Mouse (Mus musculus): ENCODE results near the gene Ppan. TPM values are rescaled to one million over a fixed set of nuclear protein-coding genes. Genes with fewer than 3 reads are reported as not detected.

The Ppan gene
- polyA plus RNA-seq, 1 experiment from 2014 or later = 32.4 TPM

DNA sequence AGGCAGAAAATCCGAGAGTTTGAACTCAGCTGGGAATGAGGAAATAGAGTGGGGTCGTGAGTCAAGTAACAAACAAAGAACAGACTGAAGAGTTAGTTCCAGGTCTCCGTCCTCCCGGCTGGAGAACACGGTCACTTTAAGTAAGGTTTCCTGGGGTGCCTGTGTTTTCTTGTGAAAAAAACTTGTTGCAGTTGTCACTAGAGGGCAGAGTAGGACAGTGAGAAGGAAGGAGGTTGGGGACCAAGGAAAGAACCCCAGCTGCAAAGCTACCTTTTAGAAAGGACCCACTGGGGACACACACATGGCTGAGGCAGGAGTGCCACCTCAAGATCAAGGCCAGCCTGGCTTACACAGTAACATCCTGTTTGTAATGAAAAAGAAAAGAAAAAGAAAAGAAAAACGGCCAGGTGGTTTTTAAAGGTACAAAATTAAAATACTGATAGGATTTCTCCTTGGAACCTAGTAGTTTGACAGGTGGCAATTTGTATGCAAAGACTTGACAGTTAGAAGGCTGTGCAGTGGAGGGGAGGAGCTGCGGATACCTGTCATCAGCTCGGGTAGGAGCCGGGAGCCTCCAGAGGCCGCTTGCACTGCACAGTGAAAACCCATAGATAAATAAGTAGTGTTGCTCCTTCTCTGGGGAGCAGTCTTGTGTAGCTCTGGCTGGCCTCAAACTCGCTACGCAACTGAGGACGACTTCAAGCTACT, 13.6 kb downstream of the Ppan start:
- H3K9ac ChIP-seq (replicated peaks) = no peak overlapping the region
- no peak overlapping the region for H3K27ac ChIP-seq (ENCODE audit: low read depth)
- no peaks in the 10 kb centered on the region for H3K9me3 ChIP-seq (ENCODE audit: low read length)
- peak overlapping the region; percentile 14; the same call in 1 of the 2 replicates for H3K4me2 ChIP-seq (ENCODE audit: low read depth, low read length)
- H3K4me1 ChIP-seq (ENCODE audit: insufficient read depth) = peaks cover 13% of the 10 kb centered on the region
- no peak for DNase-seq
- peak; percentile 23; the same call in 1 of the 2 replicates for ATAC-seq
- WGBS (ENCODE audit: insufficient replicate concordance) = 13% methylated on average over 13 of the region's 13 CpGs
- no peak overlapping the region for H3K4me3 ChIP-seq (ENCODE audit: low read depth, low read length)
- no peaks in the 10 kb centered on the region for H3K27me3 ChIP-seq (ENCODE audit: insufficient read depth, low read length)
- TF ChIP-seq EP300 (IDR thresholded peaks at IDR 0.05; ENCODE audit: low read depth) (no peak), CTCF (IDR thresholded peaks at IDR 0.05; ENCODE audit: low read depth) (peak; percentile 84)
- H3K36me3 ChIP-seq (replicated peaks; ENCODE audit: insufficient read depth, low read length) = peaks cover 9% of the 10 kb centered on the region

DNA sequence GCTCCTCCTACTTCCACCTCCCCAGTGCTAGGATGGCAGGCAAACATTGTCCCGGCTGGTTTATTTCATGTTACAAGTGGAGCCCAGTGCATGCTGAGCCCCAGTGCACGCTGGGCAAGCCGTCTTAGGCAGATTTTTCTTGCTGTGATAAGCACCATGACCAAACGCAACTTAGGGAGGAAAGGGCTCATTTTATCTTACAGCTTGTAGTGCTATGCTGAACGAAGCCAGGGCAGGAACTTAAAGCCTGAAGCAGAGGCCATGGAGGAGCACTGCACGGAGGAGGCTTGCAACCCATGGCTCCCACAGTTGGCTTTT, 14.2 kb downstream of the Ppan start:
- H3K9ac ChIP-seq (replicated peaks) = no peak overlapping the region

DNA sequence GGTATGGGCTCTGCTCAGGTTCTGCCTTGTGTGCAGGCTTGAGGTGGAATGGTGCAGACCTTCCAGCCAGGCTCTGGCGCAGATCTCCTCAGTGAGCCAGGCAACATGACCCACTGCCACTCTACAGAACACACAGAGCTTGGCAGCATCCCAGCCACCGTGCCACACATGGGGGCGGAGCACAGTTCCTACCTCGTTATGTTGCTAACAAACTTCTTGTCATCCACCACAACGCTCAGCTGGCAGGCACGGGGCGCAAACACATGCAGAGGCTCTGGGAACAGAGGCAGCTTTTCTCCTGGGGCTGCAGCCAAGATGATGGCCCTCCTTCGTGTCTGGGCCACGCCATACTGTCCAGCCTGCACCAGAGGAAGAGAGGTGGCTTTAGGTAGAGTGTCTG, 22.0 kb downstream of the Ppan start:
- H3K27me3 ChIP-seq (ENCODE audit: insufficient read depth, low read length) = no peaks in the 10 kb centered on the region
- H3K36me3 ChIP-seq (replicated peaks; ENCODE audit: insufficient read depth, low read length) = peaks cover 90% of the 10 kb centered on the region
- no peak for TF ChIP-seq EP300 (IDR thresholded peaks at IDR 0.05; ENCODE audit: low read depth)
- TF ChIP-seq CTCF (IDR thresholded peaks at IDR 0.05; ENCODE audit: low read depth) = no peak
- no peak overlapping the region for H3K9ac ChIP-seq (replicated peaks)
- H3K4me3 ChIP-seq (ENCODE audit: low read depth, low read length) = no peak overlapping the region
- H3K4me1 ChIP-seq (ENCODE audit: insufficient read depth) = no peaks in the 10 kb centered on the region
- no peaks in the 10 kb centered on the region for H3K9me3 ChIP-seq (ENCODE audit: low read length)
- H3K27ac ChIP-seq (ENCODE audit: low read depth) = no peak overlapping the region
- 92% methylated on average over 9 of the region's 9 CpGs for WGBS (ENCODE audit: insufficient replicate concordance)
- DNase-seq (no peak), ATAC-seq (no peak)
- no peak overlapping the region for H3K4me2 ChIP-seq (ENCODE audit: low read depth, low read length)

More for the DNA sequence above, 14.2 kb downstream of the Ppan start:
- ATAC-seq (0 out of 2 replicates have a peak, but pooled peaks have one; percentile 1), DNase-seq (no peak)
- Histone ChIP-seq H3K27me3 (ENCODE audit: insufficient read depth, low read length) (no peaks in the 10 kb centered on the region), H3K36me3 (replicated peaks; ENCODE audit: insufficient read depth, low read length) (peaks cover 13% of the 10 kb centered on the region), H3K9me3 (ENCODE audit: low read length) (no peaks in the 10 kb centered on the region), H3K27ac (ENCODE audit: low read depth) (no peak overlapping the region), H3K4me1 (ENCODE audit: insufficient read depth) (peaks cover 11% of the 10 kb centered on the region), H3K4me3 (ENCODE audit: low read depth, low read length) (no peak overlapping the region), H3K4me2 (ENCODE audit: low read depth, low read length) (peak overlapping the region; percentile 14; the same call in 1 of the 2 replicates)
- TF ChIP-seq EP300 (IDR thresholded peaks at IDR 0.05; ENCODE audit: low read depth) (no peak), CTCF (IDR thresholded peaks at IDR 0.05; ENCODE audit: low read depth) (no peak)
- WGBS (ENCODE audit: insufficient replicate concordance) = 17% methylated on average over 6 of the region's 6 CpGs

DNA sequence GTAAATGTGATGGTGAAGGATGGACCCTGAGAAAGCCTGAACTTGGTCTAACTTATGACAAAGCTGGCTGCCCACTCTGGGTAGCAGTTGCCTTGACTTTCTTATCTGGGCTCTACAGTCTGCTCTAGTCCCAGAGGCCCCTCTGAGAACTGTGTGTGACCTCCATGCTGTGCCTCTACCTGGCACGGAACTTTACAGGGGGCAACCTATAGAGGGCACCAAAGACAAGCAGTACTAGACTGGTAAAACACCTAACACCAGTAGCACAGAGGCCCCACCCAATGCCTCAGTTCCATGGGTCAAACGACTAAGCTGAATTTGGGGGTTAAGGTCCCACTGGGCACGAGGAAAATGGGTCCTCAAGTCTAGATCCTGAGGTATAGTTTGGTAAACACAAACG, 28.2 kb downstream of the Ppan start:
- ATAC-seq (peak; percentile 53; the same call in 1 of the 2 replicates), DNase-seq (no peak)
- Histone ChIP-seq H3K27me3 (ENCODE audit: insufficient read depth, low read length) (no peaks in the 10 kb centered on the region), H3K9me3 (ENCODE audit: low read length) (no peaks in the 10 kb centered on the region), H3K4me1 (ENCODE audit: insufficient read depth) (no peaks in the 10 kb centered on the region), H3K4me3 (ENCODE audit: low read depth, low read length) (no peak overlapping the region), H3K36me3 (replicated peaks; ENCODE audit: insufficient read depth, low read length) (peaks cover 96% of the 10 kb centered on the region), H3K4me2 (ENCODE audit: low read depth, low read length) (no peak overlapping the region), H3K9ac (replicated peaks) (no peak overlapping the region), H3K27ac (ENCODE audit: low read depth) (no peak overlapping the region)
- no peak for TF ChIP-seq EP300 (IDR thresholded peaks at IDR 0.05; ENCODE audit: low read depth)
- TF ChIP-seq CTCF (IDR thresholded peaks at IDR 0.05; ENCODE audit: low read depth) = peak; percentile 71
- WGBS (ENCODE audit: insufficient replicate concordance) = 68% methylated on average over 4 of the region's 4 CpGs

DNA sequence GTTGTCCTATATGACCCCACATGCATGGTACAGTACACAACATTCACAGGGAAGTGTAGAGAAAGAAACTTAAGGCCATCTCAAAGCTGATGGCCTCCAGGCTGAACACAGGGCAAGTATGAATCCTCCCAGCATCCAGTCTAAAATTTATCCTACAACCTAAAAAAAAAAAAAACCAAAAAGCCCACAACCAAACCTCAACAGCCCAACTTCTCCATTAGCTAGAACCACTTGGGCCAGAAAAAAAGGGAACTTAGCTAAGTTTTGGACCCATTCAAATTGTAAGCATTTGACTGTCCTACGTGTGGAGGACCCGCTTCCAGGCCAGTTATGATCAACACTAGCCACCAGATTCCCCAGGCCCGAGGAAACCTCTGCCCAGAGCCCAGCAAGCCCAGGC, 35.3 kb downstream of the Ppan start:
- Histone ChIP-seq H3K4me2 (ENCODE audit: low read depth, low read length) (no peak overlapping the region), H3K36me3 (replicated peaks; ENCODE audit: insufficient read depth, low read length) (peaks cover 93% of the 10 kb centered on the region), H3K9ac (replicated peaks) (no peak overlapping the region), H3K27me3 (ENCODE audit: insufficient read depth, low read length) (no peaks in the 10 kb centered on the region), H3K4me3 (ENCODE audit: low read depth, low read length) (no peak overlapping the region), H3K9me3 (ENCODE audit: low read length) (no peaks in the 10 kb centered on the region), H3K27ac (ENCODE audit: low read depth) (no peak overlapping the region), H3K4me1 (ENCODE audit: insufficient read depth) (no peaks in the 10 kb centered on the region)
- no peak for TF ChIP-seq EP300 (IDR thresholded peaks at IDR 0.05; ENCODE audit: low read depth)
- TF ChIP-seq CTCF (IDR thresholded peaks at IDR 0.05; ENCODE audit: low read depth) = no peak
- ATAC-seq (no peak), DNase-seq (no peak)
- 80% methylated on average over 3 of the region's 3 CpGs for WGBS (ENCODE audit: insufficient replicate concordance)

Small RNA genes lying within 50 kb of the gene (microRNA-seq; reads per million reads assigned to microRNA genes)
- not detected for gene Mir7081

Other genes with a start within 250 kb of the Ppan start
- gene Ubl5, start 245.3 kb upstream of the Ppan start, polyA plus RNA-seq (2015; fragmentation: Nextera tagmentation; extraction: Ambion mirVana) = 245 and 257 TPM in 2 replicates
- 7.1 and 7.3 TPM in 2 replicates for gene Fbxl12, start 243.4 kb upstream of the Ppan start, polyA plus RNA-seq (2015; fragmentation: Nextera tagmentation; extraction: Ambion mirVana)
- gene Pin1, start 236.1 kb upstream of the Ppan start, polyA plus RNA-seq (2015; fragmentation: Nextera tagmentation; extraction: Ambion mirVana) = 15.0 and 15.5 TPM in 2 replicates
- gene Olfm2, start 141.8 kb upstream of the Ppan start, polyA plus RNA-seq (2015; fragmentation: Nextera tagmentation; extraction: Ambion mirVana) = 0.20 and 0.34 TPM in 2 replicates
- 0.83 and 1.0 TPM in 2 replicates for gene Col5a3, start 73.1 kb upstream of the Ppan start, polyA plus RNA-seq (2015; fragmentation: Nextera tagmentation; extraction: Ambion mirVana)
- gene Rdh8, start 69.7 kb upstream of the Ppan start, polyA plus RNA-seq (2015; fragmentation: Nextera tagmentation; extraction: Ambion mirVana) = not detected in 2 replicates
- gene A230050P20Rik, start 19.5 kb upstream of the Ppan start, polyA plus RNA-seq (2015; fragmentation: Nextera tagmentation; extraction: Ambion mirVana) = 3.5 and 5.4 TPM in 2 replicates
- gene Angptl6, start 8.4 kb upstream of the Ppan start, polyA plus RNA-seq (2015; fragmentation: Nextera tagmentation; extraction: Ambion mirVana) = 16.6 TPM in 2 replicates
- gene Eif3g, start 10.4 kb downstream of the Ppan start, polyA plus RNA-seq (2015; fragmentation: Nextera tagmentation; extraction: Ambion mirVana) = 128 and 129 TPM in 2 replicates
- gene Dnmt1, start 71.7 kb downstream of the Ppan start, polyA plus RNA-seq (2015; fragmentation: Nextera tagmentation; extraction: Ambion mirVana) = 20.3 and 24.5 TPM in 2 replicates
- gene S1pr2, start 88.6 kb downstream of the Ppan start, polyA plus RNA-seq (2015; fragmentation: Nextera tagmentation; extraction: Ambion mirVana) = 2.4 and 3.1 TPM in 2 replicates
- gene Mrpl4, start 114.6 kb downstream of the Ppan start, polyA plus RNA-seq (2015; fragmentation: Nextera tagmentation; extraction: Ambion mirVana) = 54.6 and 55.0 TPM in 2 replicates
- 12.7 and 13.6 TPM in 2 replicates for gene Icam1, start 127.8 kb downstream of the Ppan start, polyA plus RNA-seq (2015; fragmentation: Nextera tagmentation; extraction: Ambion mirVana)
- gene Icam4, start 141.2 kb downstream of the Ppan start, polyA plus RNA-seq (2015; fragmentation: Nextera tagmentation; extraction: Ambion mirVana) = 57.7 and 58.5 TPM in 2 replicates
- 0.05 and 0.08 TPM in 2 replicates for gene Icam5, start 143.9 kb downstream of the Ppan start, polyA plus RNA-seq (2015; fragmentation: Nextera tagmentation; extraction: Ambion mirVana)
- 0.51 TPM in 1 of 2 replicates, not detected in the other for gene Zglp1, start 178.9 kb downstream of the Ppan start, polyA plus RNA-seq (2015; fragmentation: Nextera tagmentation; extraction: Ambion mirVana)
- 0.06 and 0.11 TPM in 2 replicates for gene Gm49373, start 184.9 kb downstream of the Ppan start, polyA plus RNA-seq (2015; fragmentation: Nextera tagmentation; extraction: Ambion mirVana)
- 26.7 and 29.9 TPM in 2 replicates for gene Fdx1l, start 185.4 kb downstream of the Ppan start, polyA plus RNA-seq (2015; fragmentation: Nextera tagmentation; extraction: Ambion mirVana)
- 0.40 and 0.61 TPM in 2 replicates for gene Gm38431, start 203.8 kb downstream of the Ppan start, polyA plus RNA-seq (2015; fragmentation: Nextera tagmentation; extraction: Ambion mirVana)
- 8.3 and 9.5 TPM in 2 replicates for gene Raver1, start 203.8 kb downstream of the Ppan start, polyA plus RNA-seq (2015; fragmentation: Nextera tagmentation; extraction: Ambion mirVana)
- gene Tyk2, start 243.1 kb downstream of the Ppan start, polyA plus RNA-seq (2015; fragmentation: Nextera tagmentation; extraction: Ambion mirVana) = 4.5 and 5.4 TPM in 2 replicates

All from liver, postnatal 0 days (tissue).